Mouse (Mus musculus): ENCODE data around the gene H2-K1. TPM values are rescaled to one million over a fixed set of nuclear protein-coding genes. Genes with fewer than 3 reads are reported as not detected.

Gene H2-K1
- polyA plus RNA-seq, 1 experiment = 0.91 TPM

- TF ChIP-seq GATA1 (IDR thresholded peaks at IDR 0.05; ENCODE audit: low read length) (no peak), TAL1 (IDR thresholded peaks at IDR 0.05; ENCODE audit: low read length) (no peak)
- H3K36me3 ChIP-seq (ENCODE audit: control insufficient read depth) = peaks cover 70% of the 10 kb centered on the region
- H3K27me3 ChIP-seq (ENCODE audit: control insufficient read depth) = no peaks in the 10 kb centered on the region
- H3K9me3 ChIP-seq (ENCODE audit: control insufficient read depth, low read length) = no peaks in the 10 kb centered on the region
- H3K4me1 ChIP-seq (ENCODE audit: control insufficient read depth) = peaks cover 9% of the 10 kb centered on the region
- no peak overlapping the region for H3K4me3 ChIP-seq (replicated peaks)
These were observed 37.3 kb downstream of the H2-K1 start for GRCm38 (mm10) chr17:33962876-33963275.

DNA sequence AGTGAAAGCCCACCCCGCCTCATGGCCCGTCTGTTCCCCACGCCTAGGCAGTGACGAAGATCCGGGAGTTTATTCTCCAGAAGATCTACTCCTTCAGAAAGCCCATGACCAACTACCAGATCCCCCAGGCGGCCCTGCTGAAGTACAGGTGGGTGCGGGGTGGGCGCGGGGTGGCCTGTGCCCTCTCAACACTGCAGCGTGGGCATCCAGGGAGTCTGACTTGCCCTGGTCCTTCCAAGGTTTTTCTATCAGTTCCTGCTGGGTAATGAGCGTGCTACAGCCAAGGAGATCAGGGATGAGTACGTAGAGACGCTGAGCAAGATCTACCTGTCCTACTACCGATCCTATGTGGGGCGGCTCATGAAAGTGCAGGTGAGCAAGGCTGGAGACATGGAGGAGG is 40.2 kb downstream of the H2-K1 start:
- no peaks in the 10 kb centered on the region for H3K27me3 ChIP-seq (ENCODE audit: control insufficient read depth)
- no peak overlapping the region for H3K4me3 ChIP-seq (replicated peaks)
- TF ChIP-seq TAL1 (IDR thresholded peaks at IDR 0.05; ENCODE audit: low read length) (no peak), GATA1 (IDR thresholded peaks at IDR 0.05; ENCODE audit: low read length) (no peak)
- peaks cover 23% of the 10 kb centered on the region for H3K4me1 ChIP-seq (ENCODE audit: control insufficient read depth)
- H3K9me3 ChIP-seq (ENCODE audit: control insufficient read depth, low read length) = no peaks in the 10 kb centered on the region
- H3K36me3 ChIP-seq (ENCODE audit: control insufficient read depth) = peaks cover 62% of the 10 kb centered on the region

DNA sequence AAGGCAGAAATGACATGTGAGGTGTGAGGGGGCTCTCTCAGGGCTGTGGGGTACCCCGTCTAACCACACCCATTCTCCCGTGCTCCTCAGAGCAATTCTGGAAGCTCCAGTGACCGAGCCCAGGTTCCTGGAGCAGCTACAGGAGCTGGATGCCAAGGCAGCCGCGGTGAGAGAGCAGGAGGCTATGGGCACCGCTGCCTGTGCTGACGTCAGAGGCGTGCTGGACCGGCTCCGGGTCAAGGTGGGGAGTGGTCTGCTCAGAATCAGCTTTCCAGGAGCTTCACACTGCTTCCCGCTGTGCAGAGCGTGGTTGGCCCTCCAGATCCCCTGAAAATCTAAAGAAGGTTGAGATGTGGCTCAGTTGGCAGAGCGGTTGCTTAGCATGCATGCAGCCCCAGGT is 41.0 kb downstream of the H2-K1 start:
- Histone ChIP-seq H3K4me1 (ENCODE audit: control insufficient read depth) (peaks cover 31% of the 10 kb centered on the region), H3K27me3 (ENCODE audit: control insufficient read depth) (no peaks in the 10 kb centered on the region), H3K36me3 (ENCODE audit: control insufficient read depth) (peaks cover 66% of the 10 kb centered on the region), H3K9me3 (ENCODE audit: control insufficient read depth, low read length) (no peaks in the 10 kb centered on the region), H3K4me3 (replicated peaks) (no peak overlapping the region)
- TF ChIP-seq GATA1 (IDR thresholded peaks at IDR 0.05; ENCODE audit: low read length) = no peak
- no peak for TF ChIP-seq TAL1 (IDR thresholded peaks at IDR 0.05; ENCODE audit: low read length)

DNA sequence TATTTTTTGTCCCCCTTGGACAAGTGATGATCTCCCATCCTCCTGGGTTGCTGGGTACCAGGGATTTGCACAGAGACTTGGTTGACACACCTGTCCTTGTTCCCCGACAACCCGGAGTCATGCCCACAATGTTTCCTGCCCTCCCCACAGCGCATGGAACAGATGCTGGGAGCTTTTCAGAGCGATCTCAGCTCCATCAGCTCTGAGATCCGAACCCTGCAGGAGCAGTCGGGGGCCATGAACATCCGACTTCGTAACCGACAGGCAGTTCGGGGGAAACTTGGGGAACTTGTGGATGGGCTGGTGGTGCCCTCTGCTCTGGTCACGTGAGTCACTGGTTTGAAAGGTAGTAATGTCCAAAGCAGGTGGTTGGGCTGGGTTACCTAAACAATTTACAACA is 41.7 kb downstream of the H2-K1 start:
- H3K9me3 ChIP-seq (ENCODE audit: control insufficient read depth, low read length) = no peaks in the 10 kb centered on the region
- no peaks in the 10 kb centered on the region for H3K27me3 ChIP-seq (ENCODE audit: control insufficient read depth)
- H3K4me3 ChIP-seq (replicated peaks) = no peak overlapping the region
- H3K4me1 ChIP-seq (ENCODE audit: control insufficient read depth) = peaks cover 37% of the 10 kb centered on the region
- TF ChIP-seq TAL1 (IDR thresholded peaks at IDR 0.05; ENCODE audit: low read length) (no peak), GATA1 (IDR thresholded peaks at IDR 0.05; ENCODE audit: low read length) (no peak)
- H3K36me3 ChIP-seq (ENCODE audit: control insufficient read depth) = peaks cover 68% of the 10 kb centered on the region

DNA sequence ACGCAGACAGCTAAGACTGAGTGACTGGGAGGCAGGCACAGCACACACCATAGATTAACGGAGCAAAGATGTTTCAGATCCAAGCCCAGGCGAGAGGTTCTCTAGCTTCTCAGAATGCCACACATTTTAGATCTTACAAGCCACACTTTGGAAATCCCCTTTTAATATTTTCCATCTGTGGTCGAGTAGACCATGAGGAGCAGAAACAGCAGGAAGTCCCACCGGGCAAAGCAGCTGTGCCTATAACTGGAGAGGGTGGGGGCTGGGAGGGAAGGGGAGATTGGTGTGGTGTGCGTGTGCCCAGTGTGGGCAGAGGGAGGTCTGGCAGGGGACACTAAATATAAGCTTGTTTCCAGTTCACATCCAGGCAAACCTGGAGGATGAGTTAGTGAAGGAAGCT is 42.7 kb downstream of the H2-K1 start:
- Histone ChIP-seq H3K4me1 (ENCODE audit: control insufficient read depth) (peaks cover 47% of the 10 kb centered on the region), H3K27me3 (ENCODE audit: control insufficient read depth) (no peaks in the 10 kb centered on the region), H3K4me3 (replicated peaks) (no peak overlapping the region), H3K36me3 (ENCODE audit: control insufficient read depth) (peaks cover 68% of the 10 kb centered on the region), H3K9me3 (ENCODE audit: control insufficient read depth, low read length) (no peaks in the 10 kb centered on the region)
- no peak for TF ChIP-seq GATA1 (IDR thresholded peaks at IDR 0.05; ENCODE audit: low read length)
- TF ChIP-seq TAL1 (IDR thresholded peaks at IDR 0.05; ENCODE audit: low read length) = no peak

GRCm38 (mm10) chr17:33956336-33956735 is 43.8 kb downstream of the H2-K1 start:
- H3K4me3 ChIP-seq (replicated peaks) = peak overlapping the region; percentile 91
- H3K36me3 ChIP-seq (ENCODE audit: control insufficient read depth) = peaks cover 72% of the 10 kb centered on the region
- H3K9me3 ChIP-seq (ENCODE audit: control insufficient read depth, low read length) = no peaks in the 10 kb centered on the region
- no peaks in the 10 kb centered on the region for H3K27me3 ChIP-seq (ENCODE audit: control insufficient read depth)
- TF ChIP-seq GATA1 (IDR thresholded peaks at IDR 0.05; ENCODE audit: low read length) (no peak), TAL1 (IDR thresholded peaks at IDR 0.05; ENCODE audit: low read length) (no peak)
- peaks cover 58% of the 10 kb centered on the region for H3K4me1 ChIP-seq (ENCODE audit: control insufficient read depth)

DNA sequence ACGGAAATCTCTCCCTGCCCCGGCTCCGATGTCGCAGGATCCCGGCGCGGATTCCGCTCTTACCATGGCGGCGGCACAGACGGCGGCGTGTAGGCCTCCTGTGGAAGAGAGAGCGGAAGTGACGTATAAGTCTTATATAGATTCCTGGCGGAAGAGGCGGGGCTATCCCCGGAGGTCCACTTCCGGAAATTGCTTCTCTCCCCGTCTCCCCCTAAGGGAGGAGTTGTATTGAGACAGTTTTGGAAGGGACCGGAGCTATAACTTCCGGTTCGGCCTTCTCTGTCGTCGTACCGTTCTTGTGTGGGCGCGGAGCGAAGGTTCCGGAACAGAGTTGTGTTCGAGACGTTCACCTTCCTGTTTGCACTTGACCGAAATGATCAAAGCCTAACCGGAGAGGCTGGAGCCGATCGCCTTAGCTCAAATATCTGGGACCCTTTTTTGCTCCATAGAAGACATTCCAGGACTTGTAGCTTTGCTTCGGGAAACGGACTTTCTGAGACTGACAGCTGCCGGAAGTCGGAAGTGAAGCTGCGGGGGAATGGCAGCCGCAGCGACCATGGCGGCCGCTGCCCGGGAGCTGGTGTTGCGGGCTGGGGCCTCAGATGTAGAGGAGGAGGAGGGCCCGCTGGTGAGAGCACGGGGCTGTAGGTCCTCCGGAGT is 44.5 kb downstream of the H2-K1 start, which contains the start of the genes Vps52 and Rps18:
Gene Vps52, plus strand, starts transcription at position 258 of the 660 bp plus-strand sequence.
Gene Rps18, minus strand, starts transcription at position 447 of the 660 bp plus-strand sequence.
- Histone ChIP-seq H3K9me3 (ENCODE audit: control insufficient read depth, low read length) (no peaks in the 10 kb centered on the region), H3K36me3 (ENCODE audit: control insufficient read depth) (peaks cover 72% of the 10 kb centered on the region), H3K4me1 (ENCODE audit: control insufficient read depth) (peaks cover 65% of the 10 kb centered on the region), H3K4me3 (replicated peaks) (peak within 1 kb of the TSS; percentile 91), H3K27me3 (ENCODE audit: control insufficient read depth) (no peaks in the 10 kb centered on the region)
- TF ChIP-seq TAL1 (IDR thresholded peaks at IDR 0.05; ENCODE audit: low read length) (no peak), GATA1 (IDR thresholded peaks at IDR 0.05; ENCODE audit: low read length) (no peak)

GRCm38 (mm10) chr17:33954646-33955554 is 45.2 kb downstream of the H2-K1 start:
- peaks cover 74% of the 10 kb centered on the region for H3K36me3 ChIP-seq (ENCODE audit: control insufficient read depth)
- peak overlapping the region; percentile 91 for H3K4me3 ChIP-seq (replicated peaks)
- H3K9me3 ChIP-seq (ENCODE audit: control insufficient read depth, low read length) = no peaks in the 10 kb centered on the region
- no peak for TF ChIP-seq TAL1 (IDR thresholded peaks at IDR 0.05; ENCODE audit: low read length)
- no peak for TF ChIP-seq GATA1 (IDR thresholded peaks at IDR 0.05; ENCODE audit: low read length)
- peaks cover 73% of the 10 kb centered on the region for H3K4me1 ChIP-seq (ENCODE audit: control insufficient read depth)
- H3K27me3 ChIP-seq (ENCODE audit: control insufficient read depth) = no peaks in the 10 kb centered on the region

DNA sequence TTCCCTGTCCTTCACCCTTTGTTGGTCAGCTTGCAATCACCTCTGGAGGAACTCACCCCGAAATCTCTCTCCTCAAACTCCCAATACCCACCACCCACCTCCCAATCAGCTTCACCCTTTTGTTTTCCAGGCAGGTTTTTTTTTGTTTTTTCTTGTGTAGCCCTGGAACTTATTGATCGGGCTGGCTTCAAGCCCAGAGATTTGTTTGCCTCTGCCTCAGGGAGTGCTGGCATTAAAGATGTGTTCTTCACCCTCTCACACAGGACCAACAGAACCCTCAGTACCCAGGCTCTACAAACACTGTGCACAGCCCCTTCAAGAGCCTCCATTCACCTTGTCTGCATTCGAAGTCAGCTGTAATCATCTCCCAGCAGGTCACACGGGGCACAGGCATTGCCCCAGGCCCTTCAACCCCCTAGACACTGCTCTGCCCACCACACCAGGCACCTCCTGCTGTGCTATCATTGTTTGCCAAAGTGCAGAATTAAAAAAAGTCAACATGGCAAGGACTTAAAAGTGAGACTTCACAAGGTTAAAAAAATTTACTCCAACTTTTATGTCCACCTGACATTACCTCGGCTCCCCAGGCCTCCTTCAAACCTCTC is 46.1 kb downstream of the H2-K1 start:
- H3K36me3 ChIP-seq (ENCODE audit: control insufficient read depth) = peaks cover 74% of the 10 kb centered on the region
- H3K27me3 ChIP-seq (ENCODE audit: control insufficient read depth) = no peaks in the 10 kb centered on the region
- H3K4me3 ChIP-seq (replicated peaks) = peak overlapping the region; percentile 91
- H3K9me3 ChIP-seq (ENCODE audit: control insufficient read depth, low read length) = no peaks in the 10 kb centered on the region
- TF ChIP-seq GATA1 (IDR thresholded peaks at IDR 0.05; ENCODE audit: low read length) = no peak
- no peak for TF ChIP-seq TAL1 (IDR thresholded peaks at IDR 0.05; ENCODE audit: low read length)
- peaks cover 74% of the 10 kb centered on the region for H3K4me1 ChIP-seq (ENCODE audit: control insufficient read depth)

Measured in erythroblast, embryonic 14.5 days (primary cell).